Mouse (Mus musculus): ENCODE results near the gene Sycp1.

- no peak for TF ChIP-seq POLR2A (IDR thresholded peaks at IDR 0.05; ENCODE audit: insufficient read depth, low read depth, low read length)
- no peak for TF ChIP-seq CTCF (IDR thresholded peaks at IDR 0.05; ENCODE audit: insufficient read depth, low read depth, low read length)
Observed at GRCm38 (mm10) chr3:102773018-102773417, 162.9 kb downstream of the Sycp1 start.

Measured in olfactory bulb, adult 2 months (tissue).